Comparison of ENCODE assay signal across 31 mouse cellular contexts in the genomic region with DNA sequence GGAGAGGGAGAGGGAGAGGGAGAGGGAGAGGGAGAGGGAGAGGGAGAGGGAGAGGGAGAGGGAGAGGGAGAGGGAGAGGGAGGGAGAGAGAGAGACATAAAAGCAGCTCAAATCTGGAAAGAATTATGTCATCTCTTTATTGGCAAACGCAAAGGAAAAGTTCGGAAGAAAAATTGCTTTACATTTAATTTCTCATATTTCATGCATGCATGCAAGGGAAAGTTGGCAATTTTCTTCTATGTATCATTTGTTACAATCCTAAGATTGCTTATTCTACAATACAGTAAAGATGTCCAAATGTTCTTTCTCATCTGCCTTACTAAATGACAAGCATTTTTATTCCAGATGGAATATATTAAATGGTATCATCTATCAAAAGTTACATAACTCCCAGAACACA. TPM values are rescaled to one million over a fixed set of nuclear protein-coding genes. Genes with fewer than 3 reads are reported as not detected.
DNase-seq lines count a peak whose midpoint lies in the region; ATAC-seq and TF ChIP-seq lines count a peak whose summit lies in the region.
"Had no signal": no experiment of that assay in that cellular context is flagged by ENCODE, and none has a peak within 500 bp of the region (broad histone marks: within the 10 kb centered on the region; RNA-seq: fewer than 3 reads in every experiment).

No protein-coding gene starts in this region.

- H3K4me3 ChIP-seq in layer of hippocampus, adult 2 months: no peak overlapping the region
- no peak overlapping the region for H3K4me3 ChIP-seq in embryonic fibroblast, embryonic 13.5 days (ENCODE audit: insufficient read depth, low read length)
- H3K4me3 ChIP-seq: forebrain, embryonic 10.5 days; heart, adult 2 months; hindbrain, embryonic 13.5 days; limb, embryonic 12.5 days; liver, embryonic 12.5 days; lung, embryonic 15.5 days; midbrain, embryonic 10.5 days; neural tube, embryonic 15.5 days had no signal

- TF ChIP-seq POLR2A in embryonic fibroblast, embryonic 13.5 days (IDR thresholded peaks at IDR 0.05; ENCODE audit: low read depth, low read length): no peak

- no peak for ATAC-seq in frontal cortex, adult (ENCODE audit: low TSS enrichment)
- ATAC-seq: forebrain, embryonic 16.5 days; liver, embryonic 12.5 days; midbrain, embryonic 16.5 days had no signal

- TF ChIP-seq CTCF in layer of hippocampus, adult 2 months (conservative IDR thresholded peaks at IDR 0.05): no peak
- TF ChIP-seq CTCF in embryonic fibroblast, embryonic 13.5 days (IDR thresholded peaks at IDR 0.05; ENCODE audit: borderline replicate concordance, insufficient read depth, low read length): no peak

- peak; percentile 6 for DNase-seq in embryo, embryonic 11 days
- no peak for DNase-seq in embryo, embryonic 10 days (ENCODE audit: low spot score)
- DNase-seq in layer of hippocampus, adult 2 months (ENCODE audit: low spot score in 2 of 2): peak in 1 of 2 experiments; percentile 3
- no peak for DNase-seq in layer of hippocampus, postnatal 14 days (ENCODE audit: low spot score in 2 of 2)
- peak; percentile 64 for DNase-seq in 3T3-L1 (ENCODE audit: low read depth, low spot score)
- DNase-seq in urinary bladder, postnatal 14 days (ENCODE audit: low spot score): no peak
- DNase-seq: adrenal gland, postnatal 36 days; cerebellum, adult 11 months; cerebellum, postnatal 10 days; gastrocnemius, postnatal 36 days; heart, adult 2 months; heart, postnatal 36 days; layer of hippocampus, postnatal 36 days had no signal

- peaks cover 3% of the 10 kb centered on the region; the same call in 1 of the 2 replicates for H3K4me1 ChIP-seq in embryonic fibroblast, embryonic 13.5 days (ENCODE audit: control insufficient read depth, insufficient read depth, low read length)
- H3K4me1 ChIP-seq: forebrain, embryonic 10.5 days; hindbrain, embryonic 13.5 days; limb, embryonic 12.5 days; liver, embryonic 12.5 days; lung, embryonic 15.5 days; midbrain, embryonic 10.5 days; neural tube, embryonic 15.5 days had no signal

- peak overlapping the region; percentile 64 for H3K27ac ChIP-seq in layer of hippocampus, adult 2 months
- H3K27ac ChIP-seq in embryonic fibroblast, embryonic 13.5 days (ENCODE audit: insufficient read depth, low read length): peak overlapping the region; percentile 73
- H3K27ac ChIP-seq: forebrain, embryonic 10.5 days; heart, adult 2 months; hindbrain, embryonic 13.5 days; limb, embryonic 12.5 days; liver, embryonic 12.5 days; midbrain, embryonic 10.5 days; neural tube, embryonic 15.5 days had no signal

RNA-seq across cellular contexts. Expression of a gene that starts 17.7 kb away (rescaled TPM):
- under 1 TPM in 1 of 2 experiments, not detected in 1; 0.29 TPM for total RNA-seq in layer of hippocampus, adult 2 months (2021)
- under 1 TPM; 0.33 to 0.78 TPM for total RNA-seq in layer of hippocampus, postnatal 14 days (2021)
- polyA plus RNA-seq in embryonic fibroblast, embryonic 13.5 days (2011; ENCODE audit: insufficient read length, low read depth, missing spikeins): 0.30 TPM in 1 of 2 replicates, not detected in the other
- total RNA-seq: adrenal gland, postnatal 36 days; heart, adult 2 months; heart, postnatal 36 days; layer of hippocampus, adult 18-20 months; left cerebral cortex, postnatal 10 days had no signal
- polyA plus RNA-seq: cortical plate, adult 2 months; forebrain, embryonic 10.5 days; forebrain, embryonic 16.5 days; heart, embryonic 14.5 days; hindbrain, embryonic 13.5 days; liver, embryonic 12.5 days; midbrain, embryonic 10.5 days; midbrain, embryonic 16.5 days; small intestine, adult 2 months; testis, adult 2 months had no signal

RNA-seq across cellular contexts. Expression of a gene that starts 19.5 kb away (rescaled TPM):
- total RNA-seq in layer of hippocampus, adult 2 months (2021): not detected
- not detected for total RNA-seq in layer of hippocampus, postnatal 14 days (2021)
- polyA plus RNA-seq in embryonic fibroblast, embryonic 13.5 days (2011; ENCODE audit: insufficient read length, low read depth, missing spikeins): 0.49 TPM in 1 of 2 replicates, not detected in the other
- total RNA-seq: layer of hippocampus, adult 18-20 months; layer of hippocampus, postnatal 36 days had no signal
- polyA plus RNA-seq: kidney, embryonic 14.5 days; small intestine, adult 2 months had no signal

RNA-seq across cellular contexts. Expression of a gene that starts 59.5 kb away (rescaled TPM):
- 1 to 10 TPM; 2.6 to 4.3 TPM for total RNA-seq in layer of hippocampus, adult 2 months (2021)
- 1 to 10 TPM; 4.0 to 5.3 TPM for total RNA-seq in layer of hippocampus, postnatal 14 days (2021)
- 24.9 and 156 TPM in 2 replicates for polyA plus RNA-seq in embryonic fibroblast, embryonic 13.5 days (2011; ENCODE audit: insufficient read length, low read depth, missing spikeins)

Comparison
In these comparisons a context has a peak if more than half of its experiments do, and no peak if none do; other contexts are left out.
1. DNase-seq: peak in embryo, embryonic 11 days (single experiment) and 3T3-L1 (single experiment); none in embryo, embryonic 10 days (single experiment), layer of hippocampus, postnatal 14 days (0 of 2) and urinary bladder, postnatal 14 days (single experiment).